Mouse (Mus musculus): ENCODE results near the gene Ocm. TPM values are rescaled to one million over a fixed set of nuclear protein-coding genes. Genes with fewer than 3 reads are reported as not detected.

Gene Ocm
- polyA plus RNA-seq, 1 experiment = not detected

GRCm38 (mm10) chr5:143989046-143989445 is 37.4 kb downstream of the Ocm start:
- no peak overlapping the region for H3K27ac ChIP-seq (ENCODE audit: control insufficient read depth, insufficient read depth, low read depth, low read length)
- no peaks in the 10 kb centered on the region for H3K27me3 ChIP-seq (ENCODE audit: control insufficient read depth, insufficient read depth, low read length)
- TF ChIP-seq CTCF (IDR thresholded peaks at IDR 0.05; ENCODE audit: control insufficient read depth, insufficient read depth, insufficient replicate concordance, low read depth, low read length) (no peak), POLR2A (IDR thresholded peaks at IDR 0.05; ENCODE audit: control insufficient read depth, low read depth, low read length) (no peak)
- peaks cover 2% of the 10 kb centered on the region; the same call in 1 of the 2 replicates for H3K4me1 ChIP-seq (ENCODE audit: control insufficient read depth, insufficient read depth, low read length)
- peaks cover 4% of the 10 kb centered on the region for H3K36me3 ChIP-seq (ENCODE audit: control insufficient read depth, insufficient read depth, low read length)
- no peak overlapping the region for H3K4me3 ChIP-seq (ENCODE audit: control insufficient read depth, low read depth, low read length)

DNA sequence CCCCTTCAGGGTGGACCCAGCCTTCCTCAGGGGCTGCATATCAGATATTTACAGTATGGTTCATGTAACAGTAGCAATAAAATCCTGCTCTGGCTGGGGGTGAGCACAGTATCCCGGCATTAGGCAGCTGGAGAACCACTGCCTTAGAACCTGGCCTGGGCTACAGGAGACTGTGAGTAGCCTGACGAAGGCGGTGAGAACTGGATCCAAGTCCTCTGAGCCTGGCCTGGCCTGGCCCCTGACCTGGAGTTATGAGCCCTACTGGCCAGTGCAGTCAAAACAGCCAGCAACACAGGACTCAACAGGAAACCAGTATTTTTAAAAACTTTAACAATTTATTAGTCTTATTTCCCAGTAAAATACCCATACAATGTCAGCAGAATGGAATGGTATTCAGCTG is 38.9 kb downstream of the Ocm start:
- TF ChIP-seq POLR2A (IDR thresholded peaks at IDR 0.05; ENCODE audit: control insufficient read depth, low read depth, low read length) (no peak), CTCF (IDR thresholded peaks at IDR 0.05; ENCODE audit: control insufficient read depth, insufficient read depth, insufficient replicate concordance, low read depth, low read length) (no peak)
- no peak overlapping the region for H3K27ac ChIP-seq (ENCODE audit: control insufficient read depth, insufficient read depth, low read depth, low read length)
- peaks cover 4% of the 10 kb centered on the region for H3K36me3 ChIP-seq (ENCODE audit: control insufficient read depth, insufficient read depth, low read length)
- peaks cover 2% of the 10 kb centered on the region; the same call in 1 of the 2 replicates for H3K4me1 ChIP-seq (ENCODE audit: control insufficient read depth, insufficient read depth, low read length)
- no peaks in the 10 kb centered on the region for H3K27me3 ChIP-seq (ENCODE audit: control insufficient read depth, insufficient read depth, low read length)
- no peak overlapping the region for H3K4me3 ChIP-seq (ENCODE audit: control insufficient read depth, low read depth, low read length)

DNA sequence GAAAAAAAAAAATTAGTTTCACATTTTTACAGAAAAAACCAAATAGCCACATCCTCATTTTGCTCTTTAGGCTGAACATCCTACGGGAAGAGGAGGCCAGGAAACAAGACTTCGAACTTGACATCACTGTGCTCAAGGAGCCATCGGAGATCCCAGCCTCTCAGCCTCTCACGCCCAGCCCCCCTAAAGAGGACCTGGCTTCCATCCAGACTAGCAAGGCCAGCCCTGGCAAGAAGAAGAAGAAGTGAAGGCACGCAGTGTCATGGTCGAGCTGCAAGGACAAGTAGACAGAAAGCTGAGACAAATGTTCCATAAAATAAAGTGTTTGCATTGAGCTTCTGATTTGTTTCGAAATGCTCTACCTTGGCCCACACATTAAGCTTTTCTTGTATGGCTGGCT is 41.1 kb downstream of the Ocm start:
- peaks cover 1% of the 10 kb centered on the region for H3K36me3 ChIP-seq (ENCODE audit: control insufficient read depth, insufficient read depth, low read length)

GRCm38 (mm10) chr5:143982361-143982760 is 44.1 kb downstream of the Ocm start:
- Histone ChIP-seq H3K27me3 (ENCODE audit: control insufficient read depth, insufficient read depth, low read length) (no peaks in the 10 kb centered on the region), H3K4me3 (ENCODE audit: control insufficient read depth, low read depth, low read length) (no peak overlapping the region), H3K4me1 (ENCODE audit: control insufficient read depth, insufficient read depth, low read length) (peaks cover 2% of the 10 kb centered on the region; the same call in 1 of the 2 replicates), H3K27ac (ENCODE audit: control insufficient read depth, insufficient read depth, low read depth, low read length) (no peak overlapping the region), H3K36me3 (ENCODE audit: control insufficient read depth, insufficient read depth, low read length) (no peaks in the 10 kb centered on the region; the same call in 1 of the 2 replicates)
- TF ChIP-seq CTCF (IDR thresholded peaks at IDR 0.05; ENCODE audit: control insufficient read depth, insufficient read depth, insufficient replicate concordance, low read depth, low read length) = no peak
- no peak for TF ChIP-seq POLR2A (IDR thresholded peaks at IDR 0.05; ENCODE audit: control insufficient read depth, low read depth, low read length)

More for the DNA sequence above, 41.1 kb downstream of the Ocm start:
- H3K4me3 ChIP-seq (ENCODE audit: control insufficient read depth, low read depth, low read length) = no peak overlapping the region
- no peak overlapping the region for H3K27ac ChIP-seq (ENCODE audit: control insufficient read depth, insufficient read depth, low read depth, low read length)
- no peak for TF ChIP-seq CTCF (IDR thresholded peaks at IDR 0.05; ENCODE audit: control insufficient read depth, insufficient read depth, insufficient replicate concordance, low read depth, low read length)
- TF ChIP-seq POLR2A (IDR thresholded peaks at IDR 0.05; ENCODE audit: control insufficient read depth, low read depth, low read length) = no peak
- H3K4me1 ChIP-seq (ENCODE audit: control insufficient read depth, insufficient read depth, low read length) = peaks cover 2% of the 10 kb centered on the region; the same call in 1 of the 2 replicates
- no peaks in the 10 kb centered on the region for H3K27me3 ChIP-seq (ENCODE audit: control insufficient read depth, insufficient read depth, low read length)

GRCm38 (mm10) chr5:143980858-143981257 is 45.6 kb downstream of the Ocm start:
- Histone ChIP-seq H3K36me3 (ENCODE audit: control insufficient read depth, insufficient read depth, low read length) (no peaks in the 10 kb centered on the region; the same call in 1 of the 2 replicates), H3K27ac (ENCODE audit: control insufficient read depth, insufficient read depth, low read depth, low read length) (no peak overlapping the region), H3K4me3 (ENCODE audit: control insufficient read depth, low read depth, low read length) (no peak overlapping the region), H3K27me3 (ENCODE audit: control insufficient read depth, insufficient read depth, low read length) (no peaks in the 10 kb centered on the region), H3K4me1 (ENCODE audit: control insufficient read depth, insufficient read depth, low read length) (peaks cover 2% of the 10 kb centered on the region; the same call in 1 of the 2 replicates)
- no peak for TF ChIP-seq CTCF (IDR thresholded peaks at IDR 0.05; ENCODE audit: control insufficient read depth, insufficient read depth, insufficient replicate concordance, low read depth, low read length)

- TF ChIP-seq POLR2A (IDR thresholded peaks at IDR 0.05; ENCODE audit: control insufficient read depth, low read depth, low read length) (no peak), CTCF (IDR thresholded peaks at IDR 0.05; ENCODE audit: control insufficient read depth, insufficient read depth, insufficient replicate concordance, low read depth, low read length) (no peak)
Observed at GRCm38 (mm10) chr5:143976726-143977431, 49.6 kb downstream of the Ocm start.

GRCm38 (mm10) chr5:143976232-143976631 is 50.2 kb downstream of the Ocm start:
- Histone ChIP-seq H3K4me1 (ENCODE audit: control insufficient read depth, insufficient read depth, low read length) (no peaks in the 10 kb centered on the region), H3K36me3 (ENCODE audit: control insufficient read depth, insufficient read depth, low read length) (no peaks in the 10 kb centered on the region), H3K27me3 (ENCODE audit: control insufficient read depth, insufficient read depth, low read length) (no peaks in the 10 kb centered on the region), H3K27ac (ENCODE audit: control insufficient read depth, insufficient read depth, low read depth, low read length) (no peak overlapping the region), H3K4me3 (ENCODE audit: control insufficient read depth, low read depth, low read length) (no peak overlapping the region)
- no peak for TF ChIP-seq POLR2A (IDR thresholded peaks at IDR 0.05; ENCODE audit: control insufficient read depth, low read depth, low read length)

More at GRCm38 (mm10) chr5:143976726-143977431, 49.6 kb downstream of the Ocm start:
- no peaks in the 10 kb centered on the region; the same call in 1 of the 2 replicates for H3K4me1 ChIP-seq (ENCODE audit: control insufficient read depth, insufficient read depth, low read length)
- no peaks in the 10 kb centered on the region for H3K36me3 ChIP-seq (ENCODE audit: control insufficient read depth, insufficient read depth, low read length)
- H3K27me3 ChIP-seq (ENCODE audit: control insufficient read depth, insufficient read depth, low read length) = no peaks in the 10 kb centered on the region
- H3K27ac ChIP-seq (ENCODE audit: control insufficient read depth, insufficient read depth, low read depth, low read length) = no peak overlapping the region
- H3K4me3 ChIP-seq (ENCODE audit: control insufficient read depth, low read depth, low read length) = no peak overlapping the region

Measured in testis, adult 2 months (tissue).